Mouse (Mus musculus) left cerebral cortex, postnatal 36 days (tissue): ENCODE measurements around the gene Rpl13. TPM values are rescaled to one million over a fixed set of nuclear protein-coding genes. Genes with fewer than 3 reads are reported as not detected.

Experiments used
- DNase-seq, 2 experiments: peaks; one replicate each; pipeline ENCODE4 v3.0.0; 2021 to 2022; ENCODE audit warnings: low spot score in 2 of 2, mixed read lengths in 1 of 2
- intact Hi-C: fragments of 180-260 bp; cut with DNase I; formaldehyde crosslinking; loops from one replicate; pipeline ENCODE4 v1.15.1; 2025
- microRNA-seq: library from miRNA; unstranded; fragments of <30 nt; microRNA quantifications from one replicate; pipeline ENCODE4 v1.2.0, GENCODE M21; 2022
- total RNA-seq, 2 experiments: library from RNA; stranded (reverse); gene quantifications; 2 replicates each; pipeline ENCODE4 v1.2.3; 2021

The Rpl13 gene
- total RNA-seq, 2 experiments from 2014 or later = 350 to 427 TPM

DNA sequence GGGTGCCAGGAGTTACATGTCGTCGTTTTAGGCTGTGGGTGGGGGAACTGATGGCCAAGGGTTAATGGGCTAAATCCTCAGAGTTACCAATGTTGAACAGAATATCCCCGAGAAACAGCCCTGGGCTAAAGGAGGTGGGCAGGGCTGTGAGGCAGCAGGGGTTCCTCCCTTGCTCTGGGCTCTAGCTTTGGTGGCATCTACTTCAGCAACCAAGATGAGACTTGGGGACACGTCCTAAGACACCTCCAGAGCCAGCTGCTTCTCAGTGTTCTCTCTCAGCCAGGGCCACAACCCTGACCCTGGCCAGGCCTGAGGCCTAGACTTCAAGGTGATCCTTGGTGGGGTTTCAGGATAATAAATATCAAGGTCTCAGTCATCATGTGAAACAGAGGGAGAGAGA is 36.6 kb downstream of the Rpl13 start:
- intact Hi-C loops = no loop called here

DNA sequence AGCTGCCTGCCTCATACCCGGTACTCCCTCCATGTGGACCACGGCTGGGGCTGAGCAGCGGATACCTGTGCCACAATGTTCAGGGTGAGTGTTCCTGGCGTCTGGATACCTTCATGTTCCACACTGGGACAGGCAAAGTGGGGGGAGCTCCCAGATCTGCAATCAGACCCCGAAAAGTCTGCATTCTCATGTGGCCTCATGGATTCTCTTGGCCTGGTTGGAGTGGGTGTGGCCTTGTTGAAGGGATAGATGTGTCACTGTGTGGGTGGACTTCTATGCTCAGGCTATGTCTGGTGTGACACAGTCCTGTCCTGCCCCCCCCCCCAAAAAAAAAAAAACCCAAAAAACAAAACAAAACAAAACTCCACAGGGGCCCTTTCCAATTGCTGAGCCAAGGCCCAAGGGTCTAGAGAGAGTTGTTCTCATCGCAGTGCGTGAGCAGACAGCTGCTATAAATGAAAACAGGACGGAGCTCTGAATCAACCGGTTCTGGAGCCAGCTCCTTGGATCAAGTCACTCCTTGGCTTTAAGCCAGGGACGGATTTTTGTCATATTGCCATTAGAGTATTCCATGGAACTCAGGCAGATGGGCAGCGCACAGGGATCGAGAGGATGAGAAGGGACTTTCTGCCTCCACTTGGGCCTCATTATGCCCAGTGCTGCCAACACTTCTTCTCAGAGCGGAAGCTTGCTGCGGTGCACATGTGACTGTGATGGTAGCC is 39.8 kb downstream of the Rpl13 start:
- intact Hi-C loops = no loop called here
- peak; percentile 46 to 54 for DNase-seq

More for the DNA sequence above, 36.6 kb downstream of the Rpl13 start:
- DNase-seq = no peak

DNA sequence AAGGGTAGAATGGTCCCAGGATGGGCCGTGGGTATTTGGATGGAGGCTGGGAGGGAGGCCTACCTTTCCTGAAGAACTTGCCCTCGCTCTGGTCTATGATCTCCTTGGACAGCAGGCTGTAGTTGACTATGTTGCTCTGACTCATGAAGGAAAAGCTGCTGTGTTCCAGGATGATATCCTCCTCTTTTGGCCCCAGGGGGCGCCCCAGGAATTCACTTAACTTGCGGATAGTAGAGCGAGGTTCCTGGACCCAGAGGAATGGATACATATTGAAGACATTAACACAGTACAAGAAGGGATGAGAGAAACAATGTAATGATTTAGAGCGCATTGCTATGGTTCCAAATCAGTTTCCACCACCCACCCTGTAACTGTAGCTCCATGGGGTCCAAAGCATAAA is 43.1 kb downstream of the Rpl13 start:
- no peak for DNase-seq
- intact Hi-C loops = no loop called here

DNA sequence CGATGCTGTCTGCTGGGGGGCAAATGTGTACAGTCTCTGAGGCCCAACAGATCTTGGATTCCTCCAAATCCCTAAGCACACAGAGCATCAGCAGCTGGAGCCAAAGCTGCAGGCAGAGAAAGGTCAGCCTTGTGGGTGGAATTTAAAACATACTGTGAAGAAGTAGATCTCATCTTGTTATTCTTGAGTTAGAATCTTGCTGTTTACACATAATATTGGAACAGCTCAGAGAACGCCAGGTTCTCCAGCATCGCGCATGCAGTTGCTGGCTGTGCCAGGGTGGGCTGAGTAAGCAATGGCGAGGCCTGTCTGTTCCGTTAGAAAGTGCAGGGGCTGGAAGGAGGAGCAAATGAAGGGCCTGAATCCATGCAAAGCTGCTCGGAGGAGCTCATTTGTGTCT is 44.2 kb downstream of the Rpl13 start:
- intact Hi-C loops = no loop called here
- DNase-seq = peak in 1 of 2 experiments; percentile 29

DNA sequence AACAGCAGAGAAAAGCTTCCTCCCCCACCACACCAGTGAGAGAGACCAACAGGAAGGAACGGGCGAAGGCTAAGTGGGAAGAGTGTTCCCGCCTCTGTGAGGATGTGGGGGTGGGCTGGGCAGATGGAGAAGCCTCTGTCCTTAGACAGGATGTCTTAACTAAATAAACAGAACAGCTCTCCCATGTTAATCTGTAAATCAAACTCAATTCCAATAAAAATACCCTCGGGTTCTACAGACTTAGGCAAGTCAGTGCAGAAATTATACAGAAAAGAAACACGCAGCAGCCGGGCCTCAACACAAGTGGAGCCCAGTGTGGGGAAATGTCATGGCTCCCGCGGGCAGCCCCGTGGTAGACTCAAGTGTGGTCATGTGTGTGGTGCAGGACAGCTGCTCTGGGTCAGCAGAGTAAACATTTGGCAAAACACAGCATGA is 48.6 kb downstream of the Rpl13 start:
- intact Hi-C loops = loop anchor here (5.0 kb wide), 1 partner anchor 37 kb away; the partner anchor contains the start of gene Dpep1
- DNase-seq = peak; percentile 35 to 39

Small RNAs within 50 kb of the gene (microRNA-seq; reads per million reads assigned to microRNA genes)
- gene Mir7079 (1.0 reads per million), gene Mir7080 (156 reads per million, percentile 61 among the genes with 10 or more reads in this experiment)

Other genes with a start within 250 kb of the Rpl13 start
- 100 to 1,000 TPM; 145 to 177 TPM for gene Ankrd11, start 60.1 kb upstream of the Rpl13 start, total RNA-seq
- gene Spg7, start 39.4 kb upstream of the Rpl13 start, total RNA-seq = 10 to 100 TPM; 58.2 to 62.2 TPM
- 10 to 100 TPM; 42.7 to 75.2 TPM for gene Cpne7, start 15.0 kb downstream of the Rpl13 start, total RNA-seq
- not detected for gene Sult5a1, start 56.0 kb downstream of the Rpl13 start, total RNA-seq
- gene Dpep1, start 83.9 kb downstream of the Rpl13 start, total RNA-seq = not detected
- 100 to 1,000 TPM in 1 of 2 experiments, 10 to 100 TPM in 1; 95.8 to 113 TPM for gene Chmp1a, start 110.4 kb downstream of the Rpl13 start, total RNA-seq
- gene Spata33, start 110.5 kb downstream of the Rpl13 start, total RNA-seq = 1 to 10 TPM; 6.4 to 7.5 TPM
- 100 to 1,000 TPM in 1 of 2 experiments, 10 to 100 TPM in 1; 76.8 to 101 TPM for gene Cdk10, start 122.5 kb downstream of the Rpl13 start, total RNA-seq
- gene Spata2l, start 133.9 kb downstream of the Rpl13 start, total RNA-seq = 10 to 100 TPM; 86.7 to 88.8 TPM
- 10 to 100 TPM; 19.2 to 24.8 TPM for gene Zfp276, start 151.8 kb downstream of the Rpl13 start, total RNA-seq
- 10 to 100 TPM; 56.1 to 67.6 TPM for gene Vps9d1, start 152.0 kb downstream of the Rpl13 start, total RNA-seq
- 1 to 10 TPM; 2.7 TPM for gene Fanca, start 216.2 kb downstream of the Rpl13 start, total RNA-seq
- gene Spire2, start 230.4 kb downstream of the Rpl13 start, total RNA-seq = 10 to 100 TPM; 14.8 to 18.2 TPM